Mouse (Mus musculus) midbrain, embryonic 11.5 days (tissue): ENCODE measurements at regions not wholly inside any gene's neighbourhood (a gene's known extent, or its start where the extent isn't known, plus 50 kb on each side); places are given as distances from the start of the nearest gene placed in this dataset.

Source experiments
- ATAC-seq: fragments of 200-750 bp; cut with Nextera tagmentation; 2 replicates; pipeline ENCODE4 v1.8.0; 2017; ENCODE audit warnings: moderate TSS enrichment, moderate library complexity; ENCODE audit not compliant: low FRiP score
- DNase-seq: peaks from one replicate; pipeline ENCODE4 v3.0.0; 2015; ENCODE audit warnings: low spot score; ENCODE audit errors: missing footprints
- H3K27ac ChIP-seq: fragments of 300-500 bp; sonication (generic); 2 replicates; pipeline ENCODE4 v1.5.1; 2014; ENCODE audit warnings: low read depth, low read length
- H3K27me3 ChIP-seq: fragments of 300-500 bp; sonication (generic); 2 replicates; pipeline ENCODE4 v1.6.1; 2014; ENCODE audit warnings: mild to moderate bottlenecking, low read length, moderate library complexity, mixed read lengths; ENCODE audit not compliant: control insufficient read depth, insufficient read depth
- H3K36me3 ChIP-seq: fragments of 300-500 bp; sonication (generic); 2 replicates; pipeline ENCODE4 v1.6.1; 2014; ENCODE audit warnings: mild to moderate bottlenecking, low read length, moderate library complexity, mixed read lengths; ENCODE audit not compliant: control insufficient read depth, insufficient read depth
- H3K4me1 ChIP-seq: fragments of 300-500 bp; sonication (generic); 2 replicates; pipeline ENCODE4 v1.6.1; 2014; ENCODE audit warnings: low read length; ENCODE audit not compliant: control insufficient read depth, insufficient read depth
- H3K4me2 ChIP-seq: fragments of 300-500 bp; sonication (generic); 2 replicates; pipeline ENCODE4 v1.6.1; 2014; ENCODE audit warnings: mild to moderate bottlenecking, moderate library complexity
- H3K4me3 ChIP-seq: fragments of 300-500 bp; sonication (generic); 2 replicates; pipeline ENCODE4 v1.5.1; 2014; ENCODE audit warnings: low read depth, low read length
- H3K9ac ChIP-seq: fragments of 300-500 bp; sonication (generic); 2 replicates; pipeline ENCODE4 v1.6.1; 2014; ENCODE audit warnings: low read length
- H3K9me3 ChIP-seq: fragments of 300-500 bp; sonication (generic); 2 replicates; pipeline ENCODE4 v1.6.1; 2016; ENCODE audit warnings: low read length; ENCODE audit not compliant: control insufficient read depth
- WGBS: fragments of 180-500 bp; shearing (Covaris S2); extraction: QIAGEN DNeasy Blood & Tissue Kit; methylation state at CpG from one replicate; pipeline ENCODE4 v1.1.7; 2014; 5-methylcytosine and 5-hydroxymethylcytosine counted together

GRCm38 (mm10) chr5:52920251-52920650, 86.4 kb downstream of the Anapc4 start:
- no peaks in the 10 kb centered on the region for H3K36me3 ChIP-seq
- no peak overlapping the region for H3K9ac ChIP-seq
- H3K27ac ChIP-seq, result no peak overlapping the region
- H3K4me3 ChIP-seq, result no peak overlapping the region
- DNase-seq (peak; percentile 64), ATAC-seq (no peak)
- H3K4me1 ChIP-seq, result no peaks in the 10 kb centered on the region
- no peaks in the 10 kb centered on the region for H3K9me3 ChIP-seq
- 87% methylated on average over 3 of the region's 3 CpGs for WGBS
- no peaks in the 10 kb centered on the region for H3K27me3 ChIP-seq
- no peak overlapping the region for H3K4me2 ChIP-seq

- Histone ChIP-seq H3K9me3 (no peaks in the 10 kb centered on the region), H3K4me3 (no peak overlapping the region), H3K27me3 (no peaks in the 10 kb centered on the region), H3K9ac (no peak overlapping the region), H3K4me1 (no peaks in the 10 kb centered on the region), H3K27ac (no peak overlapping the region), H3K36me3 (no peaks in the 10 kb centered on the region), H3K4me2 (no peak overlapping the region)
- WGBS, result 86% methylated on average over 7 of the region's 7 CpGs
- DNase-seq (peak; percentile 26), ATAC-seq (no peak)
Observed at GRCm38 (mm10) chr5:52920722-52921264, 87.0 kb downstream of the Anapc4 start.

- WGBS, result 71% methylated on average over 6 of the region's 6 CpGs
- Histone ChIP-seq H3K4me2 (no peak overlapping the region), H3K27me3 (no peaks in the 10 kb centered on the region), H3K27ac (no peak overlapping the region), H3K4me1 (no peaks in the 10 kb centered on the region), H3K9me3 (no peaks in the 10 kb centered on the region), H3K36me3 (no peaks in the 10 kb centered on the region), H3K4me3 (no peak overlapping the region), H3K9ac (no peak overlapping the region)
- ATAC-seq, result no peak
- DNase-seq, result peak; percentile 70
Observed at GRCm38 (mm10) chr5:52925006-52925405, 91.2 kb downstream of the Anapc4 start.

GRCm38 (mm10) chr5:52929690-52930089, 95.9 kb downstream of the Anapc4 start:
- Histone ChIP-seq H3K4me2 (no peak overlapping the region), H3K36me3 (no peaks in the 10 kb centered on the region), H3K9me3 (no peaks in the 10 kb centered on the region), H3K9ac (no peak overlapping the region), H3K4me3 (no peak overlapping the region), H3K27ac (no peak overlapping the region), H3K4me1 (no peaks in the 10 kb centered on the region), H3K27me3 (no peaks in the 10 kb centered on the region)
- WGBS, result 87% methylated on average over 8 of the region's 8 CpGs
- ATAC-seq, result no peak
- peak; percentile 31 for DNase-seq

GRCm38 (mm10) chr5:52933291-52933690, 99.5 kb downstream of the Anapc4 start:
- Histone ChIP-seq H3K4me3 (no peak overlapping the region), H3K9ac (no peak overlapping the region), H3K4me2 (no peak overlapping the region), H3K4me1 (no peaks in the 10 kb centered on the region), H3K27ac (no peak overlapping the region), H3K9me3 (no peaks in the 10 kb centered on the region), H3K36me3 (no peaks in the 10 kb centered on the region), H3K27me3 (no peaks in the 10 kb centered on the region)
- DNase-seq (no peak), ATAC-seq (no peak)
- WGBS, result 89% methylated on average over 6 of the region's 6 CpGs

- 97% methylated on average over 1 of the region's 1 CpGs for WGBS
Observed at GRCm38 (mm10) chr5:52937626-52938025, 100.3 kb upstream of the Slc34a2 start.

GRCm38 (mm10) chr5:52939994-52940393, 97.9 kb upstream of the Slc34a2 start:
- WGBS, result 93% methylated on average over 6 of the region's 6 CpGs
- no peaks in the 10 kb centered on the region for H3K27me3 ChIP-seq
- no peaks in the 10 kb centered on the region for H3K36me3 ChIP-seq
- H3K9me3 ChIP-seq, result no peaks in the 10 kb centered on the region
- no peak overlapping the region for H3K4me3 ChIP-seq
- H3K27ac ChIP-seq, result no peak overlapping the region
- ATAC-seq (no peak), DNase-seq (no peak)
- H3K9ac ChIP-seq, result no peak overlapping the region
- H3K4me1 ChIP-seq, result no peaks in the 10 kb centered on the region
- H3K4me2 ChIP-seq, result no peak overlapping the region

More at GRCm38 (mm10) chr5:52937626-52938025, 100.3 kb upstream of the Slc34a2 start:
- Histone ChIP-seq H3K4me1 (no peaks in the 10 kb centered on the region), H3K27ac (no peak overlapping the region), H3K36me3 (no peaks in the 10 kb centered on the region), H3K4me3 (no peak overlapping the region), H3K27me3 (no peaks in the 10 kb centered on the region), H3K4me2 (no peak overlapping the region), H3K9ac (no peak overlapping the region), H3K9me3 (no peaks in the 10 kb centered on the region)
- ATAC-seq (no peak), DNase-seq (no peak)

- Histone ChIP-seq H3K36me3 (no peaks in the 10 kb centered on the region), H3K9me3 (no peaks in the 10 kb centered on the region), H3K4me2 (no peak overlapping the region), H3K9ac (no peak overlapping the region), H3K4me3 (no peak overlapping the region), H3K27me3 (no peaks in the 10 kb centered on the region), H3K27ac (no peak overlapping the region), H3K4me1 (no peaks in the 10 kb centered on the region)
- ATAC-seq (no peak), DNase-seq (no peak)
- WGBS, result 83% methylated on average over 4 of the region's 4 CpGs
Observed at GRCm38 (mm10) chr5:52940645-52941044, 97.2 kb upstream of the Slc34a2 start.

- H3K27ac ChIP-seq, result no peak overlapping the region
- no peak overlapping the region for H3K9ac ChIP-seq
- no peak overlapping the region for H3K4me3 ChIP-seq
- DNase-seq, result no peak
- no peaks in the 10 kb centered on the region for H3K27me3 ChIP-seq
- no peak for ATAC-seq
- no peaks in the 10 kb centered on the region for H3K4me1 ChIP-seq
- H3K36me3 ChIP-seq, result no peaks in the 10 kb centered on the region
- H3K4me2 ChIP-seq, result no peak overlapping the region
- WGBS, result 82% methylated on average over 8 of the region's 8 CpGs
- H3K9me3 ChIP-seq, result no peaks in the 10 kb centered on the region
Observed at GRCm38 (mm10) chr5:52953875-52954274, 84.0 kb upstream of the Slc34a2 start.
